Mouse (Mus musculus): Measurements from ENCODE around the gene Mapkapk3. TPM values are rescaled to one million over a fixed set of nuclear protein-coding genes. Genes with fewer than 3 reads are reported as not detected.
"Not testable (repeated sequence)": the region's sequence is repeated elsewhere in the genome, so short reads cannot be mapped to it uniquely, and the experiment has no call there.

The Mapkapk3 gene
- polyA plus RNA-seq, 1 experiment from 2014 or later = 2.6 TPM

- WGBS = 81% methylated on average over 6 of the region's 6 CpGs
- ATAC-seq (ENCODE audit: low FRiP score, low read depth) = no peak
- Histone ChIP-seq H3K27ac (replicated peaks) (no peak overlapping the region), H3K4me1 (no peaks in the 10 kb centered on the region), H3K27me3 (no peaks in the 10 kb centered on the region), H3K36me3 (0 out of 2 replicates have a peak, but pooled peaks cover 12% of the 10 kb centered on the region), H3K9ac (replicated peaks) (no peak overlapping the region), H3K4me3 (no peak overlapping the region), H3K4me2 (replicated peaks) (no peak overlapping the region), H3K9me3 (no peaks in the 10 kb centered on the region)
Measured at GRCm38 (mm10) chr9:107323558-107323957, 33.9 kb upstream of the Mapkapk3 start.

- Histone ChIP-seq H3K36me3 (0 out of 2 replicates have a peak, but pooled peaks cover 3% of the 10 kb centered on the region), H3K9ac (replicated peaks) (no peak overlapping the region), H3K27me3 (no peaks in the 10 kb centered on the region), H3K27ac (replicated peaks) (no peak overlapping the region), H3K4me3 (no peak overlapping the region), H3K4me1 (no peaks in the 10 kb centered on the region), H3K9me3 (no peaks in the 10 kb centered on the region), H3K4me2 (replicated peaks) (no peak overlapping the region)
- no peak for ATAC-seq (ENCODE audit: low FRiP score, low read depth)
- WGBS = 86% methylated on average over 8 of the region's 8 CpGs
Measured at GRCm38 (mm10) chr9:107322461-107323050, 32.9 kb upstream of the Mapkapk3 start.

GRCm38 (mm10) chr9:107315791-107316190 is 26.1 kb upstream of the Mapkapk3 start:
- H3K36me3 ChIP-seq = no peaks in the 10 kb centered on the region
- H3K4me2 ChIP-seq (replicated peaks) = no peak overlapping the region
- WGBS = 80% methylated on average over 2 of the region's 2 CpGs
- no peak overlapping the region for H3K9ac ChIP-seq (replicated peaks)
- no peak overlapping the region for H3K4me3 ChIP-seq
- no peak overlapping the region for H3K27ac ChIP-seq (replicated peaks)
- no peaks in the 10 kb centered on the region for H3K4me1 ChIP-seq
- no peaks in the 10 kb centered on the region for H3K27me3 ChIP-seq
- H3K9me3 ChIP-seq = no peaks in the 10 kb centered on the region
- ATAC-seq (ENCODE audit: low FRiP score, low read depth) = no peak

GRCm38 (mm10) chr9:107313926-107314325 is 24.2 kb upstream of the Mapkapk3 start:
- no peak overlapping the region for H3K9ac ChIP-seq (replicated peaks)
- H3K4me3 ChIP-seq = no peak overlapping the region
- no peaks in the 10 kb centered on the region for H3K4me1 ChIP-seq
- H3K36me3 ChIP-seq = no peaks in the 10 kb centered on the region
- no peaks in the 10 kb centered on the region for H3K9me3 ChIP-seq
- H3K27ac ChIP-seq (replicated peaks) = no peak overlapping the region
- H3K27me3 ChIP-seq = no peaks in the 10 kb centered on the region
- 89% methylated on average over 3 of the region's 3 CpGs for WGBS
- no peak for ATAC-seq (ENCODE audit: low FRiP score, low read depth)
- H3K4me2 ChIP-seq (replicated peaks) = no peak overlapping the region

GRCm38 (mm10) chr9:107312811-107313584 is 23.3 kb upstream of the Mapkapk3 start:
- Histone ChIP-seq H3K27ac (replicated peaks) (no peak overlapping the region), H3K4me1 (no peaks in the 10 kb centered on the region), H3K4me2 (replicated peaks) (no peak overlapping the region), H3K9ac (replicated peaks) (no peak overlapping the region), H3K36me3 (no peaks in the 10 kb centered on the region), H3K4me3 (no peak overlapping the region), H3K9me3 (no peaks in the 10 kb centered on the region), H3K27me3 (no peaks in the 10 kb centered on the region)
- 71% methylated on average over 10 of the region's 10 CpGs for WGBS
- ATAC-seq (ENCODE audit: low FRiP score, low read depth) = no peak

- no peaks in the 10 kb centered on the region for H3K27me3 ChIP-seq
- 72% methylated on average over 5 of the region's 5 CpGs for WGBS
- no peak overlapping the region for H3K4me2 ChIP-seq (replicated peaks)
- ATAC-seq (ENCODE audit: low FRiP score, low read depth) = no peak
- no peak overlapping the region for H3K27ac ChIP-seq (replicated peaks)
- no peaks in the 10 kb centered on the region for H3K4me1 ChIP-seq
- H3K9ac ChIP-seq (replicated peaks) = no peak overlapping the region
- H3K4me3 ChIP-seq = no peak overlapping the region
- no peaks in the 10 kb centered on the region for H3K9me3 ChIP-seq
- no peaks in the 10 kb centered on the region for H3K36me3 ChIP-seq
Measured at GRCm38 (mm10) chr9:107309600-107309999, 19.9 kb upstream of the Mapkapk3 start.

GRCm38 (mm10) chr9:107309171-107309570 is 19.5 kb upstream of the Mapkapk3 start:
- no peaks in the 10 kb centered on the region for H3K4me1 ChIP-seq
- H3K9ac ChIP-seq (replicated peaks) = no peak overlapping the region
- H3K4me3 ChIP-seq = no peak overlapping the region
- no peak overlapping the region for H3K27ac ChIP-seq (replicated peaks)
- ATAC-seq (ENCODE audit: low FRiP score, low read depth) = no peak
- no peaks in the 10 kb centered on the region for H3K9me3 ChIP-seq
- H3K27me3 ChIP-seq = no peaks in the 10 kb centered on the region
- H3K36me3 ChIP-seq = no peaks in the 10 kb centered on the region
- H3K4me2 ChIP-seq (replicated peaks) = no peak overlapping the region
- 86% methylated on average over 9 of the region's 9 CpGs for WGBS

- Histone ChIP-seq H3K4me3 (no peak overlapping the region), H3K27me3 (no peaks in the 10 kb centered on the region), H3K4me2 (replicated peaks) (no peak overlapping the region), H3K36me3 (no peaks in the 10 kb centered on the region), H3K9ac (replicated peaks) (no peak overlapping the region), H3K27ac (replicated peaks) (no peak overlapping the region), H3K9me3 (no peaks in the 10 kb centered on the region), H3K4me1 (no peaks in the 10 kb centered on the region)
- ATAC-seq (ENCODE audit: low FRiP score, low read depth) = no peak
- 92% methylated on average over 9 of the region's 9 CpGs for WGBS
Measured at GRCm38 (mm10) chr9:107308346-107309000, 18.8 kb upstream of the Mapkapk3 start.

- Histone ChIP-seq H3K4me1 (no peaks in the 10 kb centered on the region), H3K4me2 (replicated peaks) (no peak overlapping the region), H3K36me3 (no peaks in the 10 kb centered on the region), H3K9ac (replicated peaks) (no peak overlapping the region), H3K27ac (replicated peaks) (no peak overlapping the region), H3K9me3 (no peaks in the 10 kb centered on the region), H3K27me3 (no peaks in the 10 kb centered on the region), H3K4me3 (no peak overlapping the region)
- WGBS = 84% methylated on average over 12 of the region's 12 CpGs
- ATAC-seq (ENCODE audit: low FRiP score, low read depth) = no peak
Measured at GRCm38 (mm10) chr9:107307886-107308285, 18.2 kb upstream of the Mapkapk3 start.

GRCm38 (mm10) chr9:107307099-107307872 is 17.6 kb upstream of the Mapkapk3 start:
- no peaks in the 10 kb centered on the region for H3K27me3 ChIP-seq
- no peaks in the 10 kb centered on the region for H3K36me3 ChIP-seq
- H3K9me3 ChIP-seq = no peaks in the 10 kb centered on the region
- H3K27ac ChIP-seq (replicated peaks) = no peak overlapping the region
- no peaks in the 10 kb centered on the region for H3K4me1 ChIP-seq
- whole genome bisulfite sequencing = 88% methylated on average over 11 of the region's 11 CpGs
- H3K4me2 ChIP-seq (replicated peaks) = no peak overlapping the region
- ATAC-seq (ENCODE audit: low FRiP score, low read depth) = no peak
- no peak overlapping the region for H3K9ac ChIP-seq (replicated peaks)
- H3K4me3 ChIP-seq = no peak overlapping the region

- H3K36me3 ChIP-seq; H3K27ac ChIP-seq (replicated peaks); H3K4me1 ChIP-seq; ATAC-seq (ENCODE audit: low FRiP score, low read depth); H3K9me3 ChIP-seq; H3K4me3 ChIP-seq; H3K27me3 ChIP-seq; H3K4me2 ChIP-seq (replicated peaks); H3K9ac ChIP-seq (replicated peaks): not testable (repeated sequence)
- 100% methylated on average over 1 of the region's 1 CpGs for WGBS
Measured at GRCm38 (mm10) chr9:107306673-107307072, 17.0 kb upstream of the Mapkapk3 start.

Data from midbrain, embryonic 12.5 days (tissue).